Mouse (Mus musculus) layer of hippocampus, adult 18-20 months (tissue): ENCODE data around the gene Olfr1423. TPM values are rescaled to one million over a fixed set of nuclear protein-coding genes. Genes with fewer than 3 reads are reported as not detected.
"Not testable (repeated sequence)": the region's sequence is repeated elsewhere in the genome, so short reads cannot be mapped to it uniquely, and the experiment has no call there.

Experiments
- DNase-seq, 2 experiments: peaks; one replicate each; pipeline ENCODE4 v3.0.0; 2022; ENCODE audit warnings: low spot score in 2 of 2
- long read RNA-seq: library from polyadenylated mRNA; stranded (forward); transcript quantifications from one replicate; pipeline ENCODE4 v2.0.0, GENCODE M21; 2021
- total RNA-seq, 2 experiments: library from RNA; stranded (reverse); gene quantifications; 2 replicates each; pipeline ENCODE4 v1.2.3; 2021

Gene Olfr1423
- not detected for total RNA-seq
- long read RNA-seq: 0 reads

DNA sequence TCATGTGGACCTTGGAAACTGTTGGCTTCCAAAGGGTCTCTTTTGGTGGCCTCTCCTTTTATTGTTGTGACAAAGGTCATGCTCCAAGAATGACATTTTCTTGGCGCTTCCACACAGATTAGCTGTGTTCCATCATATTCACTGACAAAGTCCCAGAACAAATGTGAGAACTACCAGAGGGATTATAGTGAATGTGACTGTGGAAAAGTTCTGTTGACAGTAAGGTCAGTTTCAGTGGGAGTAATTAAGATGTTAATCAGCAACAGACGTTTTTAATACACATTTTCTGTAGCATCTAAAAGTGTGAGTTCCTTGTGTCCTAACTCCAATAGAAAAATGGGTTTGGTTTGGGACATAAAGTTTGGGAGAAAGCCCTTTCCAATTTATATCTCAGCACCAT, at the start of gene Olfr1423:
Gene Olfr1423, minus strand, starts transcription at position 101 of the 400 bp plus-strand sequence.
- DNase-seq: no peak

DNA sequence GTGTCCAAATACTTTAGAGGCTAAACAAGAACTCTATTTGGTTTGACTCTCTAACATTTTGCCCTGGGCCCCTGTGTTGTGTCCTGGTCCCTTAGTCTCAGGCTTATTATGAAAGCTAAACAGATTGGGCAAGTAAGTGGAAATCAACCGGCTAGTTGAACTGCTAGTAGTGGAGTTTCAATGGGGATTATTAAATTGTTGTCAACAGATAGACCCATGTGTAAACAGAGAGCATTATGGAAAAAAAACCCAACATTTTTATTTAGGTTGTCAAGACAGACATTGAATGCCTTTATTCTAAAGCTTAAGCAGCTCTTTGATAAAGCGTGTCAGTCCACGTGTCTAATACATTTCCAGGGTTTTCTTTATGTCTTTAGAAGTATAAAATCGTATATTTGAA, 36.5 kb upstream of the Olfr1423 start, which contains the start of gene Olfr1425:
Gene Olfr1425, minus strand, starts transcription at position 101 of the 400 bp plus-strand sequence.
- not testable (repeated sequence) for DNase-seq

DNA sequence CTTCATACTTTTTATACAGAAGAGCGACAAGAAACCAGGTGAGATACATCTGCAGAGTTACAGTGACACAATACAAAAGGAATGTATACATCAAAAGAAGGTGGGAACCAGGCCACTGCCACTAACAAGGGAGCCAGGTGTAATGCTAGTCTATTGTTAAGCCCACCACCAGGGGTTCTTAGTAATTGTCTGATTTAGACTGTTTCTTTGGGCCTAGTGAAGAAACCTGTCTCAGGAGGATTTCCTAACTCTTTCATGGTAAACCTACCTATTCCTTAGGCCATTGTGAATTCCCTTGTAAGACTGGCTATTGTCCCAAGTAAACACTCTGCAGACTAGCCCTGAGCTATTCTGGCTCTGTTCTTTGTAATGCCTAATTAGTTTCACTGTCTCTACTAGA, 28.4 kb upstream of the Olfr1423 start:
- DNase-seq: not testable (repeated sequence)

DNA sequence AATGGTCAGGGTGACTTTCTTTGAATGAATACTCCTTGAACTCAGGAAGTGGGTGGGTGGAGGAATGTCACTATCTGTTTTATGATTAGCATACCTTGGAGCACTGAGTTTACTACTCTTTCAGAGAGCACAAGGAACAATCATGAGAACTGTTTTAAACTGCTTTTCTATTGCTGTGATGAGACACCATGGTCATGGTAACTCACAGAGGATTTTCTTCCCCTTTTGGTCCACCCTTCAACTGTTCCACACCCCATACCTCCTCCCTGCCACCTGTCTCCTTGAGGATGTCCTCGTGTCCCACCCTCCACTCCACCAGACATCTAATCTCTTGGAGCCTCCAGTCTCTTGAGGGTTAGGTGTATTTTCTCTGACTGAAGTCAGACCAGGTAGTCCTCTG, 26.7 kb upstream of the Olfr1423 start:
- not testable (repeated sequence) for DNase-seq

DNA sequence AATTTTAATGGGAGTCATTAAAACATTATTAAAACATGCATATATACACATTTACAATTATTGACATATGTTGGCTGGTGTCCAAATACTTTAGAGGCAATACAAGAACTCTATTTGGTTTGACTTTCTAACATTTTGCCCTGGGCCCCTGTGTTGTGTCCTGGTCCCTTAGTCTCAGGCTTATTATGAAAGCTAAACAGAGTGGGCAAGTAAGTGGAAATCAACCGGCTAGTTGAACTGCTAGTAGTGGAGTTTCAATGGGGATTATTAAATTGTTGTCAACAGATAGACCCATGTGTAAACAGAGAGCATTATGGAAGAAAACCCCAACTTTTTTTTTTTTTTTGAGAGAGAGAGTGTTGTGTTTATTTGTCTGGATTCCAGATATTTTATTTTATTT, 21.5 kb upstream of the Olfr1423 start, which contains the start of gene Olfr1424:
Gene Olfr1424, minus strand, starts transcription at position 101 of the 400 bp plus-strand sequence.
- DNase-seq: not testable (repeated sequence)

DNA sequence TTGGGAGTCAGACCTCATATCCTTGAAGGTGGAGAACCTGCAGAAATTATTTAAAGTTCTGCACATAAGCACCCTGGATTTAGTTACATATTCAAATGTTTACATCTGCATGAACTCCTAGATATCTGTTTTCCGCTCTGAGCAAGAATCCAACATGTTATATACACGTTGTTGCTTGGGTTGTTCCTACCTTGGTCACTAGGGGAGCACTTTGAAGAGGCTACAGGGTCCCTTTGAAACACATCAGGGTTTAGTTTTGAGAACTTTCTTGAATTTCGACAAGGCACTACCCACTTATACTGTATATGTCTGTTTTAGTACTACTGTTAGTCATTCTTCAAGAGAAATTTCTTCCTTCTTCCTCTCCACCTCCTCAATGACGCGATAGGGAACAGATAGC, 2.0 kb upstream of the Olfr1423 start:
- no peak for DNase-seq

DNA sequence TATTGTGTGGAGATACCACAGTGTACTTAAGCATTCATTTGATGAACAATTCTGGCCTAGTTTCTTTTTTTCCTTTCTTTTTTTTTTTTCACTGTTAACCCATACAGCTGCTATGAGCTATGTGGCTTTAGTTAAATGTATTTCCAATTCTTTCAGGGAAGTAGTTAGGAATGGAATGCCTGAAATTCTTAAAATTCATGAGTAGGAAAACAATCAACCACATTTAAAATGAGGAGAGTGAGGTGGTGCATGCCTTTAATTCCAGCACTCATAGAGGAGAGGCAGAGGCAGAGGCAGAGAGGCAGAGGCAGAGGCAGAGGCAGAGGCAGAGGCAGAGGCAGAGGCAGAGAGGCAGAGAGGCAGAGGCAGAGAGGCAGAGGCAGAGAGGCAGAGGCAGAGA, 3.4 kb downstream of the Olfr1423 start:
- DNase-seq: no peak

DNA sequence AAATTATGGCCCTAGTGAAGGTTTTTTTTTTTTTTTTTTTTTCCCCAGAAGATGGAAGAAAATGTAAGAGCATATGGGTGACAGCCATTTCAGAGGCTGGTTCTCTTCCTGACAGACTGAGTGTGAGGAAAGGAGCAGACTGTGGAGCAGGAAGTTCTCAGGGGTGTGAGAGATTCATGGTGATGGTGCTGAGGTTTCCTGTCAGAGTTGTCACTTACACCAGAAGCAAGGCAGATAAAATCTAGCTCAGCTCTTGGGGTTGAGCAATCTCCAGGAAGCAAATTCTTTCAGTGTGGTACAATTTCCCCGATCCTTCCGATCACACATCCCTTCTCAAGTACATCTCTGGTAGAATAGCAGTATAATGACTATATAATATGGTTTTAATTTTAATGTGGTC, 14.5 kb downstream of the Olfr1423 start:
- peak in 1 of 2 experiments; percentile 26 for DNase-seq

DNA sequence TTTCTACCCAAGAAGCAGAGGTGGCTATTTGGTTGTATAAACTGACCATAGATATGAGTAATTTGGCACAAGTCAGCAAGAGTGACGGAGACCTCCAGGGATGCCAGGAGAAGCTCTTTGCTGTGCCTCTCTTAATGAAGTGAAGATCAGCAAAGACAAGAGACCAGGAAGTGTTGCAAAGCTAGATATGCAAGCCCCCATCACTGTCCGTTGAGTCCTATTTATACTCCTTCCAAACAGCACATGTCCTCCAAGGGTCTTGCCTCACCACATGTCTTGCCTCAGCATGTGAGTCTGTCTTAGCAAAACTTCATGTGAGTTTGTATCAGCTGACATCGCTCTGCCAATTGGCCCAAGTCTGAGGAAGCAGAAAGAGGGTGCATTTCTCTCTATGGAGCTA, 15.8 kb downstream of the Olfr1423 start:
- DNase-seq: no peak

DNA sequence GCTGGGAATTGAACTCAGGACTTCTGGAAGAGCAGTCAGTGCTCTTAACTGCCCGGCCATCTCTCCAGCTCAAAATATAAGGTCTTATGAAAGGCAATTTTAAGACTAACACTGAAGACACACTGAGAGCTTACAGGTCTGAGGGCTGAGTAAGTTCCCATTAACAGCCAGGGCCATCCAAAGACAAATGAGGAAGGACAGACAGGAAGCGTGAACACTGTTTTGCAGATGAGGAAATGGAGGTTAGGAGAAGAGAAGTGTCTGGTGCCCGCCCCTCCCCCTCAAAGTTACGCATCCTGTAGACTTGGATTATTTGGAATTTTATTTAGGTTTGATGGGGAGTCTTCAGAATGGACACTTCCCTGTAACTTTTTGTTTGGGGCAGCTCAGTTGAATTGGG, 17.0 kb downstream of the Olfr1423 start:
- DNase-seq: no peak

DNA sequence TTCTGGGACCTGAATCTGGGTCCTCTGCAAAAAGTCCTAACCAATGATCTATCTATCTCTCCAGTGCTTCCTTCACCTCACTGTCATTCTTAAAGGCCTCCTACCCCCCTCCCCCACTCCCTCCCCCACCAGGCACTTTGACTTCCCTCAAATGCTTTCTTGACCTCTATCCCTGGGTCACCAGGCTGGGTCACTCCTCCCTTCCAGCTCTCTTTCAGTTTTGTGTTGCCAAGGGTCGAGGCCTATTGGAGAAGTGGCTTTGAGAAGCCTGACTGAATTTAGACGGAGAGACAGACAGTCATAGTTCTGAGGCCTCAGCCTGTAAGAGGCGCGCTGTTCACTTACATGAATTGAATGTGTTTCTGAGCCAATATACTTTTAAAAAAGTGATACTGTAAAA, 24.9 kb downstream of the Olfr1423 start:
- no peak for DNase-seq

DNA sequence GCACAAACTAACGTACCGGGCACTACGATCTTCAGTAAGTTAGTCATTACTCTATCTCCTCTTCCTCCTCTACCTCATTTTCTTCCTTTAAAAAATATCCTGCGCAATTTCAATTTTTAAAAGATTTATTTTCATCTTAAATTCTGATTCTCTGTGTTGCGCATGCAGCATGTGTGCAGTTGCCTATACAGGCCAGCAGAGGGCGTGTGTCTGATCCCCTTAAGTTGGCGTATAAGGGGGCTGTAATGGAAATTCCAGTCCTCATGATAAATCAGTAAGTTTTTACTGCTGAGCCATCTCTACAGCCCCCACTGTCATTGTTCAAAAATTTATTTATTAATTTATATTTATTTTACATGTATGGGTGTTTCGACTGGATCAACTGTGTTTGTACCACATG, 25.4 kb downstream of the Olfr1423 start:
- no peak for DNase-seq

DNA sequence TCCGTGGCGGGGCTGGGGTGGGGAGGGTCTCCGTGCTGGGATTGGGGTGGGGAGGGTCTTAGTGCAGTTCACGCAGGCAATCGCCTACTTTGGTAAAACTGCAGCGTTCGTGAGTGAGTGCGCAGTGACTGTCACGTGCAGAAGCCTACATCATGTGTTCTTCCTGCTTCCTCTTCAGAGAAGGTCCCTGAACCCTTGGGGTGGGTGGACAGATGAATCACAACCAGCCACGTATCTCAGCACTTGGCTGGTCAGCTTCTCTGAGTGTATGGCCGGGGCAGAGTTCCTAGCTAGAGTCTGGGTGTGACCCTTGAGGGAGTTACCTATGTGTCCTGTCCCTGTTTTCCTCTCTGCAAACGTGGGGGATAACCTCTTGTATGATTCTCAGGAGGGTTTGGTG, 27.9 kb downstream of the Olfr1423 start:
- peak in 1 of 2 experiments; percentile 49 for DNase-seq

DNA sequence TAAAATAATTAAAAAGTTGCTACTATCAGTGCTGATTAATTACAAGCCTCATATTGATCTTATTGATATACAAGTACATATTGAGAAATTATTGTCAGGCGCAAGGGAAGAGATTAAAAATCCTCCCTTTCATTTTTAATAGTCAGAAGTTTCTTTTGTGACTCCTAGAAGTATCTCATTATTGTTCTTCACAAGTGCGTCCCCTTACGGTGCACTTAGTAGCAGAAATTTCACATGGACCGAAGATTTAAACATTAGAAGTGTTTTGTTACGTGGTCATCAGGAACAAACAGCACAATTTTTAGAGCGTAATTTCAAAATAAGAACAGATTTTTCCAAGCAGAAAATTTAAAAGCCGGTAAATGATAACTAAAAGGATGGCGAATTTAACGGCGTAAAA, 28.5 kb downstream of the Olfr1423 start:
- DNase-seq: no peak

DNA sequence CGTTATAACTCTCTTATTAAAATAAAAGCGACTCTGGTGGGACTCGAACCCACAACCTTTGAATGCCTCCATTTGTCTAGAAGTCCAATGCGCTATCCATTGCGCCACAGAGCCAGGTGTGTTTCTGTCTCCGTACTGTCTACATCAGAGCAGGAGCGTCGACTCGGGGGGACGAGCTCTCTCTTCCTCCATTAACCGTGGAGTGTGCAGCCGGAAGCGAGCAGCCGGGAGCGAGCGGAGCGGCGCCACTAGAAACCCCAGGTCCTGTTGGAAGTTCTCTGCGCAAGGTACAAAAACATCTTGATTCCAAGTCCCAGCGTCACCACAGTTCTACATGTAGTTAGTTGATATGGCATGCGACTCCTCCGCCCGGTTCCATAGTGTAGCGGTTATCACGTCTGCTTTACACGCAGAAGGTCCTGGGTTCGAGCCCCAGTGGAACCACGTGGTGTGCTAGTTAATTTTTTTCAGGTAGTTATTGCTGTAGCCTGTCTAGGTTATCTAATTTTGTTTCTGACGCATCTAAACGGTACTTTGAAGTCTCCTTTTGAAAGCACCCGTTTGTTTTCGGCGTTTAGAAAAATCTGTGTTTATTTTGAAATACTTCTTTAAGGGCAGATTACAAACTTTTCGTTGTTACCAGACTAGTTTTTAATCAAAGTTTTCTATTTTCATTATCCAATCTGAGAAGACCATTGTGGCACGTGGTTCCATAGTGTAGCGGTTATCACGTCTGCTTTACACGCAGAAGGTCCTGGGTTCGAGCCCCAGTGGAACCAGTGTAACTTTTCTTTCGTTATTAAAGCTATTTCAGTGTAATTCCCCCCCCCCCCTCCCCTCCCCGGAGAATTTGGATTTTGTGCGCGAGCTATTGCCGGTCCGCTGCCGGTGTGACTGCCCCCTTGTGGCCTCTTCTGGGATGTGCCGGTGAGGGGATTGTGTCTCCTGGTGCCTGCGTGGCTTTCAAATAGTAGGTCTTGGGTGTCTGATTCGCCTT, 29.3 kb downstream of the Olfr1423 start:
- peak; percentile 83 to 94 for DNase-seq

DNA sequence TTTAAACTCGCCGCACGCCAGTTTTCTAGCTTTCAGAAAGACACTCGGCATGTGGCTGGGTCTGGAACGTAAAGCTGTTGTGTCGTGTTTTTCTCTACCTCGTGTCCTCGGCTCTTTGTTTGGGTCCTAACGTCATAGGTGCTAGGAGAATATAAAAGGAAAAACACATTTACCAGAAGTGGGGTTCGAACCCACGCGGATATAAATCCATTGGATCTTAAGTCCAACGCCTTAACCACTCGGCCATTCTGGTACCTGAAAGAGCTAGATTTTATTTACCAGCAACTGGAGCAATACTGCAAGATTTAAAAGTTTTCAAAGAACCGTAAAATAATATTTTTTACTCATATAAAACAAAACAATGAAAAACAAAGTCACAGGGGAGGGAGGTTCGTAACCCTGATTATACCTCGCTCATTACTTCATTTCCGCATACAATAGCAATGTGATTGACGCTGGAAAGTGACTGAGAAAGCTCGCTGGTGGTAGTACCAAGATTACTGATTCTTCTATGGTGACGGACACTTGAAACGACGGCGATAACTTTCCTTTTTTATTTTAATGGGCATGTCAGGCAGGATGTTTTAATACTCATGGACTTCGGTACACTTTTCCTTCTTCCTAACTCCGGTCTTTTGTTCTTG, 30.1 kb downstream of the Olfr1423 start:
- DNase-seq: peak; percentile 70 to 94

DNA sequence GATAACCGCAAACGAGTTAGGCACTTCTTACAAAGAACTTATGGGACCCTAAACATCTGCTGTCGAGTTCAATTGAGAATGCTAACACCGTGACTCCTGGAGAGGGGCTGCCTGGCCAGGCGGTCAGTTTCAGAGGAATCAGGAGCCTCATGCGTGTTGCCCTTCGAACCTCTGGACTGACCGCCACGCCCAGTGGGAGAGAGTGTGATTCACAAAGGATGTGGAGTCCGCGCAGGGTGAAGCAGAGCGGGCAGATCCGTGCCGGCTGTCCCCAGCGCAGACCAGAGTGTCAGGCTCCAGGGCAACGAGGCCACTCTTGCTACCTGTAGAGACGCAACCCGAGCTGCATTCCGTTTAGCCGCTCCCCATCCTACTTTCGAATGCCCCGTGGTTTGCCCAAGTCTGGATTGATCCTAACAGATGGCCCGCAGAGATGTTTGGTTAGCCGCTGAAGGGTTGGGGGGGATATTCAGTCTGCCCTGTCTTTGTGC, 30.8 kb downstream of the Olfr1423 start:
- DNase-seq: peak in 1 of 2 experiments; percentile 51

DNA sequence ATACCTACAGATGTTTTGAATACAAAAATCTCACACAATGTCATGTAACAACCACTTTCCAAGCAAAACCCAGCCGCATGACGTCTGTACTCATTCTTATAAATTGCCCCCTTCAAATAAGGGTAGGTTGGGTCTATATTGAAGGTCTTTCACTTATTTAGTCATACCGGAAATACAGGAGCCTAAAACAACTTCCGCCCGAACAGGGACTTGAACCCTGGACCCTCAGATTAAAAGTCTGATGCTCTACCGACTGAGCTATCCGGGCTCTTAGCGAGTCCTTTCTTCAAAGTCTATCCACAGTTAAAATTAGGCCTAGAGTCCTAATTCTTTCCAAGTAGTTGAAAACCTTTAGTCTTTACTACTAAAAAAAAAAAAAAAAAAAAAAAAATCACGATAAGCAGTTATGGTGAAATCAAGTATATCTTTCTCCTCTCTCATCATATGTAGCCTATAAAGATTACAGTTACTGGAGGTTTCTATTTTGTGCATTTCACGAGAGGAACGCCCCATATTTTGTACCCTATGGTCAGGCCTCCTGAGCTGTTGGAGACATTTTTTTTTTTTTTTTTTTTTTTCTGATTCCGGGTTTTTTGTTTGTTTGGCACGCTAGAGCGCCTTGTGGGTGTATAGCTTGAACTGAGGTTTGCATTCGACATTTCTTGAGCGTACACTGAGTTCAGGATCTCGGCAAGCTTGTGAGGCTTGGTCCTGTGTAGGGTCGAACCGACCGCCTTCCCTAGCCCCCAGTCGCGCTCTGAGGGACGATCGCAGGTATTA, 31.4 kb downstream of the Olfr1423 start:
- DNase-seq: peak in 1 of 2 experiments; percentile 93

DNA sequence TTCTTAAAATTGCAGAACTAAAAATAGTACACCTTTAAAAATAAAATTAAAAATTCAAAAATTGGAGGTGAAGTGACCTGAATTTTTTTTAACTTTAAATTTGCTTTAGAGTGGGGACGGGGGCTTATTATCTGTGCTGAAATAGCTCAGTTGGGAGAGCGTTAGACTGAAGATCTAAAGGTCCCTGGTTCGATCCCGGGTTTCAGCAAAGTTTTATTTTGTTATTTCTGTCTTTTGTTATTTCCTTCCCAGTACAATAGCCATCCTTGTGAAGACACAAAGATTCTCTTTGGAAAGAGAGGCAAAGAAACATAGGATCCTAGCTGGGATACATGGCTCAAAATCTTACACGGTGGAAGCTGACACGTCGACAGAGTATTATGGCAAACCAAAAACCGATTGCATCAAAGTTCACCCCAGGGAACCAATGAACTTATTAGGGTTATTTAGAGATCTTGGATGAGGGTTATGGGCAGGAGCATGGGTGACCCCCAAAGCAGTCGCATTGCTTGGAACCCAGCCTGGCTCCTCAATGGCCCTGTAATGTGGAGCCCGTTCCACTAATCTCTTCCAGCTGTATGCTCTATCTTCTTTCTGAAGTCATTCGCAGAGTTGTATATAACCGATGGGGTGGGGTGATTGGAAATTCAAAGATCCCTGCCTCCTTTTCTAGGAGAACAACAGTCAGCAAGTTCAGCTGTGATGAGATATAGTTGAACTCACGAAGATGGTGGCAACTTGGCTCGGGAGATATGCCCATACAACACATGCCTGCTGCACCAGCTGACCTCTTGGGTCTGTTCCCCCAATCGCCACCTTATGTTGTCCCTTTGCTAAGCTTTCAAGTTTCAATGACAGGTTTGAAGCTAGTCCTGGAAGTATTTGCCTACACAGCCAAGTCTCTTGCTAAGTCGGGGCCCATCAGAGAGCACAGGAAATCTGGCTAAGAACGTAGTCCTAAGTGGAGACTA, 32.4 kb downstream of the Olfr1423 start:
- DNase-seq: peak in 1 of 2 experiments; percentile 30
